Mouse (Mus musculus): ENCODE results near the gene Aadac.
A peak's percentile ranks its signal among the peaks of the same experiment; 100 is the strongest.

Aadac gene

DNA sequence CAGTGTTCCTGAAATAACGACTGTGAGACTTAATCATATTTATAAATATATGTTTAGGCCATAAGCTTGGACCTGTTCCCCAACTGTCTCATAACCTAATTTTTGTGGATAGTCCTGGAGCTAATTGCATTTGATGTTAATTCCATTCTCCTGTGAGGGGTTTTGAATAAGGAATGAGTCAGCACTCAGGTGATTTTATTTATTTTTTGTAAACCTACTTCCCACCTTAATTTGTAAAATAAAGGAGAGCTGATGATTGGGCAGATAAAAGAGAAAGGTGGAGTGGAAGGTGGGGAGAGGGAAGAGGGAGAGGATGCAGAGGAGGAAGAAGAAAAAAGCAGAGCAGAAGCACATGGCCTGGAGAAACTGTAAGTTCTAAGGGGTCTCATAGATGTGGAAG is at the start of gene Aadac:
Gene Aadac, plus strand, starts transcription at position 301 of the 400 bp plus-strand sequence.
- DNase-seq (ENCODE audit: low spot score in 2 of 2) = no peak

DNA sequence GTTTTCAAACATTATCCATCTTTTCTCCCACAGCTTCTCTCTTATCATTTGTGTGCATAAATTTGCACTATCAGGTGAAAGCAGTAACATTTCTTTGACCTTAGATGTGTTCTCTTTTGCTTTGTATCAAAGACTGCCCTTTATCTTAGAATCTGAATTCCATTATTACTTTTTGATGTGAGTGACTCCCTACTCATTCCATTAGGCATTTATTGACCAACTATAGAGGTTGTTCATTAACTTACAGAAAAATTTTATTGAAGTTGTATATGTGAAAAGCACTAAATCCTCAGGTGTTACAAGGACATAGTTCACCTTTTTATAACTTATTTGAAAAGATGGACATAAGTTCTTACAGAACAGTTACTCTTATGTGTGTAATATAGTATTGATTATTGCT is 21.9 kb upstream of the Aadac start:
- no peak for DNase-seq (ENCODE audit: low spot score in 2 of 2)

DNA sequence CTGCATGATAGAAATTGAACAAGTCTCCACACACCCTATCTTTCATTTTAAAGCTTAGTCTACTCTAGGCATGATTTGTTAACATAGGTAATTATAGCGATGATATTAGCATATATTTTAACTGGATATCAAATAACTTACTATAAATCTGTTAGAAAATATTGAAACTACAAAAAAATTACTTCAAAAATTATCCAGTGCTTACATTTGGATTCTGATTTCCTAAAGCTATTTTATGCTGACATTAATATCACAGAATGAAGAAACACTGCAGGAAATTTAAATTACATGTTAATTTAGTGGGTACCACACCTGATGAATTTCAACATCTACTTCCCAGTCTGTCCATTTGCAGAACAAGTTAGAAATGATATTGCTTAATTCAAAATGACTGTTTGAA is 19.1 kb upstream of the Aadac start, which contains the start of gene Aadacl2:
Gene Aadacl2, plus strand, starts transcription at position 301 of the 400 bp plus-strand sequence.
- DNase-seq (ENCODE audit: low spot score in 2 of 2) = no peak

DNA sequence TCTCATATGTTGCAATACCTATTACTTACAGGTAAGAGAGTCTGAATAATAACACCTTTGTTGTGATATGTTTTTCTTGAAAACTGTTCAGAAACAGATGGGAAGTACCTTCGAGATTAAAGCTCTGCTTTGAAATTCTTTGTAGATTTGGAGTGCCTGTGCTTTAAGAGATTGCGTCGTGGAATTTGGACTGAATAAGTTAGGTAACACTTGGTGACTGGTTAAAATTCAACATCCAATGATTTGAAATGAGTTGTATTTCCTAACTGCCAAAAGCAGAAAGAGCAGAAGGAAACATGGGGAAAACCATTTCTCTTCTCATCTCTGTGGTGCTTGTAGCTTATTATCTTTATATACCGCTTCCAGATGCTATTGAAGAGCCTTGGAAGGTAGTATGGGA is 6.0 kb downstream of the Aadac start:
- no peak for DNase-seq (ENCODE audit: low spot score in 2 of 2)

DNA sequence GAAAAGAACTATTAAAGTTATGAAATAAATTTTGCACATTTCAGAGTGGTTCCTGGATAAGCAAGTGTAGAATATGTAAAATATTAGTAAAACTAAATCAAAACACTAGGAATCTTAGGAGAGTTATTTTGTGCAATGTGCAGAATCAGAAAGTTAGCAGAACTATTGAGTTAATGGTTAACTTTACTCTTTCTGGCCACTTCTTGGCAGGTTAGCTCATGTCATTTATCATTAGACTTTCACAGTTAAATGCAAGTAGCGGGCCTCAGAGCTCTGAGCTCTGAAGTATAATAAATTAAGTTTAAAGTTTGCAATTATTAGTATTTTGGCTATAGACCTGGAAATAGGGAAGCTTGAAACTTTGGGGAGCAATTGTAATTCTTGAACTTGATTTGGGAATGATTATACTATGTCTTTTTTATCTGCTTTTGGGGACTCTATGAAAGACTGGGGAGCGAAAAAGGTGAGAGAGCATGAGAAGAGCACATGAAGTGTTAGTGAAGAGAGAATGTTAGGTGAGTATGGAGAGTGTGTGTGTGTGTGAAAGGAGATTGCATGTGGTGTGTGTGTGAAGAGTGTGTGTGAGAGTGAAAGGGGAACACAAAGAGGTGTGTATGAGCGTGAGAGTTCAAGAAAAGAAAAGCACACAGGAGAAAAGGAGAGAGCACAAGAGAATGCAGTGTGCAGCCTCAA is 20.9 kb downstream of the Aadac start:
- no peak for DNase-seq (ENCODE audit: low spot score in 2 of 2)

DNA sequence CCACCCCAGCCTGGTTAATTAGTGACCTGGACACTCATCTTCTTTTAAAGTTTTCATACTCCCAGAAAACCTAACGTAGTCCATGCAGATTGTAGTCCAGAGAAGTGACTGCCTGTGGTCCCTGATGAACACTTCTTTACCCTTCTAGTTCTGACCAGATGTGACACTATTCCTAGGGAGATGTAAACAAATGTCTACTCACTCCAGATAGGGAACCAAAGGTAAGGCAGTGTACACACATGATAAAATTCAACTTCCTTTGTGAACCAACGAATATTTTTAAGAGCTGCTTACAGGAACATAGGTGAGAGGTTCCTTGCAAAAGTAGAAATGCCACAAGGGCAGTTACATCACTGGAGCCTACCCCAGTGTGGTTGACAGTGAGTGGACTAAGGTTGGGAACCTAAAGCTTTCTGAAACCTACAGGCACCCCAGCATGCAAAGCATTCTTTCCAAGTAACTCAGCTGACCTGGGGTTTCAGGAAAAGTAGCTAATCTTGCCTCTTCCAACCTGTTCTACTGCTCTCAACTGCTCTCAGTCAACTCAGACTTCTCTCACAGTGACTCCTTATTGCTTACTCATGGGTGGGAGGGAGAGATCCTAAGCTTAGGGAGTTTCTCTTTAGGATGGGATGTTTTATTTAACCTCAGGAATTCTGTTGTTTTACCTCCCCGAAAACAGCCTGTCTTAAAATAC is 27.9 kb downstream of the Aadac start:
- DNase-seq (ENCODE audit: low spot score in 2 of 2) = no peak

DNA sequence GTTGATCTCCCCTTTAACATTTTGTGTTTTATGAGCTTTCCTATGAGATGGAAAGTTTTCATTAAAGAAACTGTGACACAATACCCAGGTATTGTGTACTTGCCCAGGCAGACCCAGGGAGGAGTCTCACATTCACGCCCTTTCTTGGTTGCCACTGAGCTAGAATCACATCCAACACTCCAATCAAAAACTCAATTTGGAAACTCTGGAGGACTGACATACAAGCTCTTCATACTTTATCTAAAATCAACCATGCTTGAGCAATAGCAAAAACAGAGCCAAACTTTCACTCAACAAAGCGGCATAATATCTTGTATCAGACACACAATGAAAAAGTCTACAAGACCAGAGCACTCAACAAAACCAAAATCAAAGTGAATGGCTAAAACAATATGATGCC is 28.4 kb downstream of the Aadac start:
- no peak for DNase-seq (ENCODE audit: low spot score in 2 of 2)

DNA sequence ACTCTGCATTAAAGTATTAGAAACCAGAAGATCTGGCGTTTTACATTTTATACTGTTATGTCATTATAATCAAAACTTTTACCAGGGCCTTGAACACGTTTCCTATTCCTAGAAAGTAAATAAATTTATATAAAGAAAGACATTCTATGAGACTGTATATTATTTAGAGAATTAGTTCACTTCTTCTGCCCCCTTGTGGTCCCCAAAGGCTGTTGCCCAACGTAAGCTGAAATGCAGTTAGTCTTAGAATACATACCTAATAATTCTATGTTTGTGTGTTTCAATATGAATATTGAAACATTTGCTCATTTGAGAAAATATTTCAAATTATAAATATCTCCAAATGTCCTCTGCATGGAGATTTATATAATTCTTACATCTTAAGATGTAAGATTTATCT is 30.9 kb downstream of the Aadac start:
- no peak for DNase-seq (ENCODE audit: low spot score in 2 of 2)

DNA sequence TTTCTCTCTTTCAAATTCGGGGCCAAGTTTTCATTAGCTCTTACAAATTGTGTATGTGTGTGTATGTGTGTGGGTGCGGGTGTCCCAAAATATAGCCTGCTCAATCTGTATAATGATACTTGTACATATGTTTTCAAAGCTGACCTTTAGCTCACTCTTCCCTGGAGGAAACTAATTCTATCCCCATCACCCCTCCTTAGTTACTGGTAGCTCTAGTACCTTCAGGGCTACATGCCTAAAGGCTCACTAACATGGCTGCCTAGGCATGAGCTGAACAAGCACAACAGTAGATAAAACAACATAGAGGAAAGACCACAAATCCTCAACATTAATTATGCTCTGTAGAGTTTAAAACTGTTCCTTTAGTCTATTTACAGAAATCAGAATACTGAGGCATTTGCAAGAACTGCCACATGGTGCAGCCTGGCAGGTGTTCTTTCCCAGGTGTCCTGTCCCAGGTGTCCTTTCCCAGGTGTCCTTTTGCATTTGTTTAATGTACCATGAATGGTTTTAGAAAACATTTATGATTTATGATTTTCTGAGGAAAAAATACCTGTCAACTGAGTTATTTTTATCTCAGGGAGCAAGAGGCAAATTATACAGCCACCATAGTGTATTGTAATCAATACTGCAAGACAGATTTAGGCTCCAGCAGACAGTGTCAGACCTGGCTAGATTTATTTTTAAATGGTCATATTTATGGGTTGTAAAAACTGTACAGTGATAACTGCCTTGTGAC is 31.7 kb downstream of the Aadac start:
- no peak for DNase-seq (ENCODE audit: low spot score in 2 of 2)

DNA sequence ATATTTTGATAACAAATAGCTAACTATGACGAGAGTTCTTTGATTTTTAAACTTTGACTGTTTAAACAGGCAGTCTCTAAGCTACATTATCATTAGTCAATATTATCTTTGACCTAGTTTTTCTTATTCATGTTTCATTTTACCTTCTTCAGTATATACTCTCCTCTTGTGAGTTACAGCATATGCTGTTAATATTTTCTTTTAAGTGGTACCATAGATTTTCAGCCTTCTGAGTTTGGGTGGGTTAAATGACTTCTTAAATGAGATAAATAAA is 32.2 kb downstream of the Aadac start:
- no peak for DNase-seq (ENCODE audit: low spot score in 2 of 2)

DNA sequence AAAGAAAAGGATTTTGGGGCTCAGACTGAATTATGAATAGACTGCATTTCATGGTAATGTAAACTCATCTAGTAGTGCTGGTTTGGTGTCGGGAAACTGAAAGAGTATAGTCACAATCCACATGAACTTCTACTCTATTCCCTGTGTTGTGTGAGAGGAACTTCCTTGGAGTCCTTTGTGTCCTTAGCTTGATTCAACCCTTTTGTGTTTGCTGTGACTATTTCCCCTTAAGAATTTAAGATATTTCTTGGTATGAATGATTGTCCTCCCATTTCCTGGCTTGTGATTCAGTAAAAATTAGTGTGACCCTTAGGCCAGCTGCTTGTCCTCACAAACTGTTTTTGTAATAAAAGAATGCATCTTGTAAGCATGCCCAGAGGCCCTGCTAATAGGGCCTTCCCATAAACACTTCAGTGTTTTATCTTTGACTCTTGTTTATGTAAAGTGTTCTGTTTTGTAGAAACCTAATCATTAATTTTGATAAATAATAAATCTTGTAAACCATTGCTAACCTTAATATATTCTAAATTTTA is 53.4 kb downstream of the Aadac start:
- no peak for DNase-seq (ENCODE audit: low spot score in 2 of 2)

DNA sequence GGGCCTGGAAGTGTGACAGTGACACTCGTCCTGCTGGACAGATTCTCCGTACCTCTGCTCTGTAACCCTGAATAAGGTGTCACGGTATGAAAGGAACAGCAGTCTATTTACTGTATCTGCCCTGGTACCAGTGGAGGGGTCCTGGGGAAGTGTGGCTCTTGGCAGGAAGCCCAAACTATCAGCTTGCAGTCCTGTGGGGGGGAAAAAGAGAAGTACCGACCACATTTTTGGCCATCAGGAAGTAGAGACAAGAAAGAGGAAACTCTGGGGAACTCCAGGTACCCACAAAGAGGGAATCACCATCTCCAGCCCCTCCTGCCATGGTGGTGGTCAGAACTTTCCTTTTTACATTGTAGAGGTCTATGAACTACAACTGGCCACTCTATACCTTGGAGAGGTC is 55.1 kb downstream of the Aadac start:
- DNase-seq (ENCODE audit: low spot score in 2 of 2) = peak; percentile 8 to 12

DNA sequence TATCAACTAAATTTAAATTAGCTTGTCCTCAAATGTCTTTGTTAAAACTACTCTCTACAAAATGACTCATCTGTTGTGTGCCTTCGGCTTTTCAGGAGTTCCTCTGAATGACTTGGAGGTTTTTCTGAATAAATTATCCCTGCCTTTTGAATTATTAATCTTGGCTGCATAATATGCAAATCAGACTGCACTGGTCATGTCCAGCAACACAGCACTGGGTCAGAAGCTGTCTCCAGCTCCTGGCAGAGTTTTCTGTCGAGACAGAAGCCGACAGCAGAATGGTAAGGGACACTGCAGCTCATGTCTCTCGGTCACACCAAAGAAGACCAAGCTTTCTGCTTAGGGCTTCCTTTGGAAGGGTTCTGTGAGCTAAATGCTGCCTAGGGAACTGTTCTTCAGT is 56.1 kb downstream of the Aadac start, which contains the start of gene Sucnr1:
Gene Sucnr1, plus strand, starts transcription at position 222 of the 400 bp plus-strand sequence.
- no peak for DNase-seq (ENCODE audit: low spot score in 2 of 2)

DNA sequence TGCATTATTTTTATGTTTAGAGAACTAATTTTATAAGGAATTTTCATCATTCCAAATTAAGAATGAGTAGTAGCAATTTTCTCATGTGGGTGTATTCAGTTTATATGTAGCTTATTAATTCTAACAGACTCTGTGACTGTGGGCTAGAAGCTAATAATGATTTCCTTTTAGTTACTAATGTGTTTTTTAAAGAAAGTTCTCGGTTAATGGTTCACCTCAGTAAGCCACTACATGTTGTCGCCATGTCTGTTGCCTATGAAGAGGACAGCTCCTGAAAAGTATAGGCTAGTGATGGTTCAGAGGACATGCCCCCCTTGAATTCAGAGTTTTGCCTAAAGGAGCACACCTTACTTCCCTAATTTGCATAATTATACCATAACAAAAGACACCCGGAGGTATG is 57.2 kb downstream of the Aadac start:
- DNase-seq (ENCODE audit: low spot score in 2 of 2) = no peak

DNA sequence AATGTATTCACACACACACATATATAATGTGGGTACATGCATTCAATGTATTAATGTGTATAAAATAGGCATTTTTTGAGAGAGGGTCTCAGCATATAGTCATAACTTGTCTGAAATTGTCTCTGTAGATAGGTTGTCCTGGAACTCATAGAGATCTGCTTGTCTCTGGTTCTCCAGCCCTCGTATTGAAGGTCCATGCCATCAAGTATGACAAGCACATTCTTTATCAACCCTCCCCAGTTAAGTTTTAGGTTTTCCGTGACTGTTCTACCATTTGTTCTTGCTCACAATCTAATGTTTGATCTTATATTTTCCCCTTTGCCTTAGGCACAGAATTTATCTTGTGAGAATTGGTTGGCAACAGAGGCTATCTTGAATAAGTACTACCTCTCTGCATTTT is 60.2 kb downstream of the Aadac start:
- no peak for DNase-seq (ENCODE audit: low spot score in 2 of 2)
